Mouse (Mus musculus): ENCODE results near the gene Mpg. TPM values are rescaled to one million over a fixed set of nuclear protein-coding genes. Genes with fewer than 3 reads are reported as not detected.

Mpg gene
- polyA plus RNA-seq, 1 experiment, result 20.7 TPM

DNA sequence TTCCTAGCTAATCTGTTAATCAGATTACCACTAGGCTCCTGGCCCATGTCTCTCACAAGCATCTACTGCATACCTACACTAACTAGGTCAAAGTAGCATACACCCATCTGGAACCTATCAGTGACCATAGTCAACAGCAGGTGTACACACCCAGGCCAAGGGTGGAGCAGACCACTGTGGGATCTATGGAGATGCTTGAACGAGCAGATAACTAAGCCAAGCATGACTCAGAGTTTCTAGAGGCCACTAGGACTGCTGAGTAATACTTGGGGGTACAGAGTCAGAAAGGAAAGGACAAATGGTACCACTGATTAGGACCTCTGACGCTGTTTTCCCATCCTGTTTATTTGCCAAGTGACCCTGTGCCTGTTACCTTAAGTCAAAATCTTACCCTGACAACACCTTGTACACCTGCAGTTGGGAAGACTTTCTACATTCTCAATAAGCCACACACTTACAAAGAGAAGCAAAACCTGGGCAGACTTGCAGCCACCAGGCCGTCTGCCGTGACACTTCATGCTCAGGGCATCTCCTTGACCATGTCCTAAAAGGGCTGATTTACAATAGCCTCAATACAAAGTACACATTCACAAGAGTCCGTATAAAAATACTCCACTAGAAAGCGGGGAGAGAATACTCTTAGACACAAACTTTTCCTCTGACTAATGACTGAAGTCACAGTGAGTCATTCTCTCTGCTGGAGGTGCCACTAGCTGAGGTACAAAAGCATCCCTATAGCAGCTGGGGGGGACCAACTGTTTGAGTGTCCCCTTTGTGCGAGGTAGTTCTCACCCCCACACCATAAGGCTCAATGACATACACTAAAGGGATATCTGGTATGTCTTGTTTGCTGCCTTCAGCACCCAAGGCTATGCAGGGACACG is 24.8 kb downstream of the Mpg start:
- no peak overlapping the region for H3K4me3 ChIP-seq (ENCODE audit: insufficient read depth, low read length)
- no peak for TF ChIP-seq CTCF (IDR thresholded peaks at IDR 0.05; ENCODE audit: borderline replicate concordance, insufficient read depth, low read length)
- TF ChIP-seq POLR2A (IDR thresholded peaks at IDR 0.05; ENCODE audit: low read depth, low read length), result no peak
- peak overlapping the region; percentile 74; the same call in 1 of the 2 replicates for H3K27ac ChIP-seq (ENCODE audit: insufficient read depth, low read length)
- peaks cover 9% of the 10 kb centered on the region for H3K4me1 ChIP-seq (ENCODE audit: control insufficient read depth, insufficient read depth, low read length)

DNA sequence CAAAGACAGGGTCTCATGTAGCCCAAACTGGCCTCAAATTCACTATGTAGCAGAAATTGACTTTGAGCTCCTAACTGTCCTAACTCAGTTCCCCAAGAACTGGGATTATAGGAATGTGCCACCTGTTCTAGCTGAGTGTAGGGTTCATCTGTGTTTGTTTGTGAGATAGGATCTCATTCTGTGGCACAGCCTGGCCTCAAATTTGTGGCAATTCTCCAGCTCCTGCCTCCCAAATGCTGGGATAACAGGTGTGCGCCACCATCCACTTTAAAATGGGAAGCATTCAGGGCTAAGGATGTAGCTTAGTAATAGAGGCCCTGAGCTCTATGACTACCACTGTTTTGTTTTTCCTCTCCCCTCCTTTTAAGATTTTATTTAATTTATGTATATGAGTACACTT is 26.8 kb downstream of the Mpg start:
- no peak overlapping the region for H3K4me3 ChIP-seq (ENCODE audit: insufficient read depth, low read length)
- peaks cover 9% of the 10 kb centered on the region for H3K4me1 ChIP-seq (ENCODE audit: control insufficient read depth, insufficient read depth, low read length)
- no peak overlapping the region for H3K27ac ChIP-seq (ENCODE audit: insufficient read depth, low read length)
- no peak for TF ChIP-seq POLR2A (IDR thresholded peaks at IDR 0.05; ENCODE audit: low read depth, low read length)
- TF ChIP-seq CTCF (IDR thresholded peaks at IDR 0.05; ENCODE audit: borderline replicate concordance, insufficient read depth, low read length), result no peak

DNA sequence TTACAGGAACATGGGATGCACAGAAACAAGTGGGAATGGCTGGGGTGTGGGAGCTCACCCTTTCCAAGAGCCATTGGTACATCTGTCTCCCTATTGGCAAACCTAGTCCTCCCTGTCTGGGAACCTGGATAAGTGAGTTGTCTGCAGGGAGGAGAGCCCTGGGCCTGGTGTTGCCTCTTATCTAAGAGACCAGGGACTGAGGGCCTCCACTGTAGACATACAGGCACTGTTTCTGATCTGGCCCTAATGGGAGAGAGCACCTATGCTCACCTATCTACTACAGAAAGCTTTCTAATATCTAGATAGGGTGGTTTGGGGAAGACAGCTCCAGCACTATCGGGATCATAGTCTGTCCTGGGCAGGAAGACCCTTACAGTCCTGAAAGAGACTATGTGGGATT is 29.8 kb downstream of the Mpg start:
- Histone ChIP-seq H3K27ac (ENCODE audit: insufficient read depth, low read length) (no peak overlapping the region), H3K4me1 (ENCODE audit: control insufficient read depth, insufficient read depth, low read length) (peaks cover 4% of the 10 kb centered on the region), H3K4me3 (ENCODE audit: insufficient read depth, low read length) (no peak overlapping the region)
- TF ChIP-seq POLR2A (IDR thresholded peaks at IDR 0.05; ENCODE audit: low read depth, low read length) (no peak), CTCF (IDR thresholded peaks at IDR 0.05; ENCODE audit: borderline replicate concordance, insufficient read depth, low read length) (no peak)

DNA sequence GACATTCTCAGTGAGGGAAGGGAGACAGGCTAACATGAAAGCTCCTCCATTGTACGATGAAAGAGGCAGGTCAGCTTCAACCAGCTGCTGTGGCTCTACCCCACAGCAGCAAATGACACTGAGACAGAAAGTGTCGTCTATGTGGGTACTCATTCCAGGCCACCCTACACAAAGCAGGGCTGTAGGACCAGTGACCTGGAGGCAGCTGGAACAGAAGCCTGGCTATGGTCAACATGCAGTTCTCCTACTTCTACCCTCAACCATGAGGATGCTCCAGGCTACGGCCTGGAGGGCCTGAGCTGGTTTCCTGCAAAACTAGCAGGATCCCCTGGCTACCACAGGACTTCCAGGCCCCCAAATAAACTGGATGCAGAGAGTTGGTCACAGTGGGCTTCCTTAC is 30.3 kb downstream of the Mpg start:
- TF ChIP-seq CTCF (IDR thresholded peaks at IDR 0.05; ENCODE audit: borderline replicate concordance, insufficient read depth, low read length) (no peak), POLR2A (IDR thresholded peaks at IDR 0.05; ENCODE audit: low read depth, low read length) (no peak)
- H3K4me3 ChIP-seq (ENCODE audit: insufficient read depth, low read length), result no peak overlapping the region
- H3K27ac ChIP-seq (ENCODE audit: insufficient read depth, low read length), result no peak overlapping the region
- H3K4me1 ChIP-seq (ENCODE audit: control insufficient read depth, insufficient read depth, low read length), result peaks cover 2% of the 10 kb centered on the region; the same call in 1 of the 2 replicates

DNA sequence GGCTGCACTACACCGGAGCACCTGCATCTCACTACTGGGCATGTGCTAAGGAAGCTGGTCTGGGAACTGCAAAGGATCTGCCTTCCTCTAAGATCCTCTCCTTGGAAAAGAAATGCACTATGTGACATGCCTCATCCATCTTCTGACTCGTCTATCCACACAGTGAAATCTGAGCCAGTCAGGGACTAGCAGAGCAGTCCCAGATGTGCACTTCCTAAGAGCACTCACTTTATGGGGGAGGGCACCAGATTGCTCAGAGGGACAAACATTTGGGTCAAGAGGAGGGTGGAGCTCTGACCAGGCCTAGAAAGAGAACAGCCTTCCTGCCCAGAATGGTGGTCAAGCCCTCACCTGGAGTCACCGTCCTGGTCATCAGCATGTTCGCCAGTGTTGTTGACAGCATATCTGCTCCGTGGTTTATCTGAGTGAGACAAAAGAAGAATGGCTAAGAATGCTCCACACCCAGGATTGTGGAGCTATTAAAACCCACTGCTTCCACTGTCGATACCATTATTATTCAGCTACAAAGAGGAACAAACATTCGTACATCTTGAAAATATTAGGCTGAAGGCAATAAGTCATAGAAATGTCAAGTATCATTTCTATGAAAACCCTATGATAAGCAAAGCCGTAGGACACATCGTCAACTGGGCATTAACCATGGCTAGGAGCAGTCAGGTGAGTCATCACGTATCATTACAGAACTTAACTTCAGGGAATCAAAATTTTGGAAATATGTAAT is 36.5 kb downstream of the Mpg start:
- H3K4me1 ChIP-seq (ENCODE audit: control insufficient read depth, insufficient read depth, low read length), result peaks cover 28% of the 10 kb centered on the region
- no peak overlapping the region for H3K4me3 ChIP-seq (ENCODE audit: insufficient read depth, low read length)
- peak overlapping the region; percentile 72 for H3K27ac ChIP-seq (ENCODE audit: insufficient read depth, low read length)
- TF ChIP-seq POLR2A (IDR thresholded peaks at IDR 0.05; ENCODE audit: low read depth, low read length) (no peak), CTCF (IDR thresholded peaks at IDR 0.05; ENCODE audit: borderline replicate concordance, insufficient read depth, low read length) (no peak)

DNA sequence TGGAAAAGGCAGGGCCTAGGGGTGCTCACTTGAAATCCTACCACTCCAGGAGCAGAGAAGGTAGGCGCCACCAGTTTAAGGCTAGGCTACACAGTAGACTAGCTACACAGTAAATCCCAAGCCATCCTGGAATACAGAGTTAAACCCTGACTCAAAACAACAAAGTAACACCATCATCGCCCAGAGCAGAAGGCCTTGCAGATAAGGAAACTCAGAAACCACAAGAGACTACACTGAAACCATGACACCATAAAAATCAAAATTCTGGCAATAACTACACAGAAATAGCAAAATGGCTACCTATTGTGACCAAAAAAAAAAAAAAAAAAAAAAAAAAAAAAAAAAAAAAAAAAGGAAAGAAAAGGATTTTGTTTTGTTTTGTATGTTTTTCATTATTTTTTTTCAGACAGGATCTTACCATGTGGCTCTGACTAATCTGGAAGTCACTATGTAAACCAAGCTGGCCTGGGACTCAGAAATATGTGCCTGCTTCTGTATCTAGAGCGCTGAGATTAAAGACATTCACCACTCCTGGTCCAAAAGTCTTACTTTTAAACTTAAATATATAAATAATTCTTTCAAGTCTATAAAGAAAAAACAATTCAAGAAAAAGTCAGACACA is 38.9 kb downstream of the Mpg start:
- H3K4me1 ChIP-seq (ENCODE audit: control insufficient read depth, insufficient read depth, low read length), result peaks cover 30% of the 10 kb centered on the region

DNA sequence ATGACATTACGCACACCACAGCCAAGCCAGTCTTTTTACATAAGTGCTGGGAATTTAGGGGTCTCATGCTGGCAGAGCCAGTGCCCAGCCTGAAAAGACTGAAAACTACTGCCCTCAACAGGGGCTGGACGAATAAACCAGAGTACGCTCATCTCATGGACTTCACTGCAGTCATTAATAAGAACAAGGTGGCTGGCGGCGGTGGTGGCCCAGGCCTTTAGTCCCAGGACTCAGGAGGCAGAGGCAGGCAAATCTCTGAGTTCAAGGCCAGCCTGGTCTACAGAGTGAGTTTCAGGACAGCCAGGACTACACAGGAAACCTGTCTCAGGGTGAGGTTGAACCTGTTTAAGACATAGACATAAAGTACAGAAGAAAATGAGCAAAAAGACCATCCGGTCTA is 39.9 kb downstream of the Mpg start:
- Histone ChIP-seq H3K27ac (ENCODE audit: insufficient read depth, low read length) (peak overlapping the region; percentile 73; the same call in 1 of the 2 replicates), H3K4me3 (ENCODE audit: insufficient read depth, low read length) (0 out of 2 replicates have a peak overlapping the region, but pooled peaks have one; percentile 9), H3K4me1 (ENCODE audit: control insufficient read depth, insufficient read depth, low read length) (peaks cover 30% of the 10 kb centered on the region)
- TF ChIP-seq CTCF (IDR thresholded peaks at IDR 0.05; ENCODE audit: borderline replicate concordance, insufficient read depth, low read length), result no peak
- TF ChIP-seq POLR2A (IDR thresholded peaks at IDR 0.05; ENCODE audit: low read depth, low read length), result no peak

More for the DNA sequence above, 38.9 kb downstream of the Mpg start:
- H3K4me3 ChIP-seq (ENCODE audit: insufficient read depth, low read length), result no peak overlapping the region
- peak overlapping the region; percentile 74; the same call in 1 of the 2 replicates for H3K27ac ChIP-seq (ENCODE audit: insufficient read depth, low read length)
- no peak for TF ChIP-seq POLR2A (IDR thresholded peaks at IDR 0.05; ENCODE audit: low read depth, low read length)
- TF ChIP-seq CTCF (IDR thresholded peaks at IDR 0.05; ENCODE audit: borderline replicate concordance, insufficient read depth, low read length), result no peak

DNA sequence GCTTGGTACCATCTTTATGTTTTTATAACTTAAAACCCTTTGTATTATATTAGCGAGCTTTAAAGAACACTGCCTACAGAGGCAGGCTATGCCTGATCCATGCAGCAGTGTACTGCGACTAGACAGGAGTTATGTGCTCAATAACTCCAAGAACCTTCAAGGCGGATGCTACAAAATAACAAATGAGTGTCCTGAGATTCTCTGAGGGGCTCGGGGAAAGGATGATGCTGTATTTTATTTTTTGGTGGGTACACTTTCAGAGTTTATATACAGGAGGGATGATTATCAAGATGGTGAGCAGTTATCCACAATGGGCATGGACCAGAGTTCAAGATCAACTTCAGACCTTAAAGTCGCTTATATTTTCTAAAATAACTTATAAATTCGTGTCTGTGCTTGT is 40.5 kb downstream of the Mpg start:
- Histone ChIP-seq H3K4me3 (ENCODE audit: insufficient read depth, low read length) (peak overlapping the region; percentile 97), H3K4me1 (ENCODE audit: control insufficient read depth, insufficient read depth, low read length) (peaks cover 27% of the 10 kb centered on the region), H3K27ac (ENCODE audit: insufficient read depth, low read length) (peak overlapping the region; percentile 95)
- no peak for TF ChIP-seq CTCF (IDR thresholded peaks at IDR 0.05; ENCODE audit: borderline replicate concordance, insufficient read depth, low read length)
- TF ChIP-seq POLR2A (IDR thresholded peaks at IDR 0.05; ENCODE audit: low read depth, low read length), result no peak

DNA sequence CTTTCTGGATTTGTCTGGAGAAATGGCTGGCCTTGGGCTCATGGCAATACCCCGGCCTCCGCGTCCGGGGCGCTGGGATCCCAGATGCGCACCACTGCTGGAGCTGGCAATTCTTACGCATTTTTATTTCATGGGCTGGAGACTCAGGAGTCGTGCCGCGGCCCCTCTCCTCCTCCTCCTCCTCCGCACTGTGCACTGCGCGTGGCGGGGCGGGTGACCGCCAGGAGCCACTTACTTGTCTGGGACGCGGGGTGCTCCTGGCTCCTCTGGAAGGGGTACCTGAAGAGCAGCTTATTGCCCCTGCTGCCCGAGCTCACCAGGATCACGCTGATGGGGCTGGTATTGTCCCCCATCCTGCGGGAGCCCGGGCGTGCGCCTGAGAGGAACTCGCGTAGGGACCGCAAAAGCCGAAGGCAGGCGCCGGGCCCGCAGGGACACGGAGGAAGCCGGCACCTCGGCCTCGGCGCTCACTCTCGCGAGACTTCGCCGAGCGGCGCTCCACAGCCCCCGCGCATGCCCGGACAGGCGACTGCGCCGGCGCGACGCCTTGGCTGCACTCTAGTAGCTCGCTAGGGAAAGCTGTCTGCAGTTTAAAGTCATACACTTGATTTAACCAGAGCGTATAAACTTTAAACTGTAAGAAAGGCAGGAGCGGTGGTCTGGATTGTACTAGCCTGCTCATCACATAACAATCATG is 41.0 kb downstream of the Mpg start, which contains the start of gene Nprl3:
TSS of gene Nprl3 (minus strand) at position 520 of the 697 bp plus-strand sequence.
- H3K4me3 ChIP-seq (ENCODE audit: insufficient read depth, low read length), result peak within 1 kb of the TSS; percentile 97
- peaks cover 21% of the 10 kb centered on the region for H3K4me1 ChIP-seq (ENCODE audit: control insufficient read depth, insufficient read depth, low read length)
- no peak for TF ChIP-seq CTCF (IDR thresholded peaks at IDR 0.05; ENCODE audit: borderline replicate concordance, insufficient read depth, low read length)
- TF ChIP-seq POLR2A (IDR thresholded peaks at IDR 0.05; ENCODE audit: low read depth, low read length), result peak; percentile 92
- H3K27ac ChIP-seq (ENCODE audit: insufficient read depth, low read length), result peak within 1 kb of the TSS; percentile 95

Data from embryonic fibroblast, embryonic 13.5 days (primary cell).